Mouse (Mus musculus) myocyte (in vitro differentiated cells): Measurements from ENCODE around the gene Syf2. TPM values are rescaled to one million over a fixed set of nuclear protein-coding genes. Genes with fewer than 3 reads are reported as not detected.
"Not testable (repeated sequence)": the region's sequence is repeated elsewhere in the genome, so short reads cannot be mapped to it uniquely, and the experiment has no call there.

Experiments used
- H3K27me3 ChIP-seq: one replicate; pipeline ENCODE4 v1.6.1; 2011; ENCODE audit not compliant: control insufficient read depth, insufficient read depth, insufficient read length
- H3K36me3 ChIP-seq: one replicate; pipeline ENCODE4 v1.6.1; 2011; ENCODE audit not compliant: control insufficient read depth, insufficient read depth
- H3K4me2 ChIP-seq: one replicate; pipeline ENCODE4 v1.6.1; 2011; ENCODE audit warnings: low read depth, control low read depth
- H3K4me3 ChIP-seq: one replicate; pipeline ENCODE4 v1.5.1; 2011; ENCODE audit warnings: mild to moderate bottlenecking, control low read depth, moderate library complexity
- H3K79me2 ChIP-seq: one replicate; pipeline ENCODE4 v1.6.1; 2011; ENCODE audit not compliant: control insufficient read depth, insufficient read depth
- H3ac ChIP-seq: one replicate; pipeline ENCODE4 v1.6.1; 2011; ENCODE audit not compliant: control insufficient read depth, insufficient read length
- CEBPB ChIP-seq: IDR thresholded peaks from 2 replicates; pipeline ENCODE4 v1.6.1; 2011; ENCODE audit warnings: mild to moderate bottlenecking, moderate library complexity; ENCODE audit not compliant: poor library complexity, insufficient read depth, severe bottlenecking
- E2F4 ChIP-seq: IDR thresholded peaks from one replicate; pipeline ENCODE4 v1.6.1; 2011; ENCODE audit warnings: mild to moderate bottlenecking, control low read depth, moderate library complexity; ENCODE audit not compliant: insufficient read depth
- MAX ChIP-seq: IDR thresholded peaks from one replicate; pipeline ENCODE4 v1.6.1; 2011; ENCODE audit warnings: low read depth, mild to moderate bottlenecking, control low read depth
- MYOD1 ChIP-seq, 3 experiments: IDR thresholded peaks; one replicate each; pipeline ENCODE4 v1.6.1; 2011; ENCODE audit warnings: control low read depth in 2 of 3, low read depth in 2 of 3, mild to moderate bottlenecking in 2 of 3, moderate library complexity in 1 of 3; ENCODE audit not compliant: insufficient read length in 2 of 3, control insufficient read depth in 1 of 3
- MYOG ChIP-seq, 3 experiments: IDR thresholded peaks; one replicate each; pipeline ENCODE4 v1.6.1; 2011; ENCODE audit warnings: control low read depth in 2 of 3, low read depth in 2 of 3, mild to moderate bottlenecking in 2 of 3; ENCODE audit not compliant: insufficient read length in 2 of 3, control insufficient read depth in 1 of 3, insufficient read depth in 1 of 3
- POLR2A ChIP-seq: IDR thresholded peaks from one replicate; pipeline ENCODE4 v1.6.1; 2011; ENCODE audit warnings: low read depth, mild to moderate bottlenecking, control low read depth, moderate library complexity; ENCODE audit not compliant: insufficient read length
- POLR2AphosphoS2 ChIP-seq: IDR thresholded peaks from one replicate; pipeline ENCODE4 v1.6.1; 2011; ENCODE audit warnings: low read depth, control low read depth; ENCODE audit not compliant: insufficient read length
- REST ChIP-seq: IDR thresholded peaks from one replicate; pipeline ENCODE4 v1.6.1; 2011; ENCODE audit warnings: mild to moderate bottlenecking, control low read depth, moderate library complexity; ENCODE audit not compliant: insufficient read depth, insufficient read length
- SRF ChIP-seq: IDR thresholded peaks from one replicate; pipeline ENCODE4 v1.6.1; 2011; ENCODE audit warnings: low read depth; ENCODE audit not compliant: control insufficient read depth, insufficient read length
- TCF12 ChIP-seq: IDR thresholded peaks from one replicate; pipeline ENCODE4 v1.6.1; 2011; ENCODE audit warnings: mild to moderate bottlenecking, control low read depth; ENCODE audit not compliant: poor library complexity, insufficient read depth, severe bottlenecking
- TCF3 ChIP-seq: IDR thresholded peaks from one replicate; pipeline ENCODE4 v1.6.1; 2011; ENCODE audit warnings: low read depth, control low read depth; ENCODE audit not compliant: insufficient read length
- USF1 ChIP-seq: IDR thresholded peaks from one replicate; pipeline ENCODE4 v1.6.1; 2011; ENCODE audit warnings: low read depth, mild to moderate bottlenecking, control low read depth, moderate library complexity
- polyA plus RNA-seq: library from polyadenylated mRNA; unstranded; fragments of >200 nt; fragmentation: generic; extraction: Trizol; gene quantifications from one replicate; pipeline ENCODE4 v1.2.1, GENCODE M21; 2012; ENCODE audit warnings: missing spikeins

Syf2 gene
- polyA plus RNA-seq, 1 experiment = 67.8 TPM

- H3K27me3 ChIP-seq = no peaks in the 10 kb centered on the region
- no peaks in the 10 kb centered on the region for H3K79me2 ChIP-seq
- H3ac ChIP-seq = no peak overlapping the region
- H3K36me3 ChIP-seq = peaks cover 15% of the 10 kb centered on the region
- TF ChIP-seq SRF = no peak
- H3K4me3 ChIP-seq = no peak overlapping the region
- H3K4me2 ChIP-seq = no peak overlapping the region
Measured at GRCm38 (mm10) chr4:134897256-134897655, 33.4 kb upstream of the Syf2 start.

GRCm38 (mm10) chr4:134901126-134901525 lies 29.6 kb upstream of the Syf2 start:
- no peak overlapping the region for H3ac ChIP-seq
- H3K4me2 ChIP-seq = no peak overlapping the region
- H3K36me3 ChIP-seq = peaks cover 25% of the 10 kb centered on the region
- H3K27me3 ChIP-seq = no peaks in the 10 kb centered on the region
- no peak for TF ChIP-seq POLR2AphosphoS2
- no peak for TF ChIP-seq POLR2A
- TF ChIP-seq REST = no peak
- TF ChIP-seq E2F4 = no peak
- TF ChIP-seq CEBPB = no peak
- TF ChIP-seq MAX = no peak
- no peak for TF ChIP-seq TCF3
- TF ChIP-seq MYOD1 (IDR thresholded peaks at IDR 0.05; ENCODE audit: control insufficient read depth in 1 of 3, insufficient read length in 2 of 3, low read depth in 2 of 3) = no peak
- no peak for TF ChIP-seq USF1
- TF ChIP-seq TCF12 = no peak
- TF ChIP-seq SRF = no peak
- no peak for TF ChIP-seq MYOG (IDR thresholded peaks at IDR 0.05; ENCODE audit: control insufficient read depth in 1 of 3, insufficient read depth in 1 of 3, insufficient read length in 2 of 3, low read depth in 2 of 3)
- no peaks in the 10 kb centered on the region for H3K79me2 ChIP-seq
- H3K4me3 ChIP-seq = no peak overlapping the region

- no peak overlapping the region for H3K4me2 ChIP-seq
- no peaks in the 10 kb centered on the region for H3K27me3 ChIP-seq
- no peak overlapping the region for H3ac ChIP-seq
- H3K79me2 ChIP-seq = no peaks in the 10 kb centered on the region
- peaks cover 17% of the 10 kb centered on the region for H3K36me3 ChIP-seq
- no peak for TF ChIP-seq MYOD1 (IDR thresholded peaks at IDR 0.05; ENCODE audit: control insufficient read depth in 1 of 3, insufficient read length in 2 of 3, low read depth in 2 of 3)
- TF ChIP-seq POLR2A = no peak
- TF ChIP-seq POLR2AphosphoS2 = no peak
- TF ChIP-seq E2F4 = no peak
- TF ChIP-seq MYOG (IDR thresholded peaks at IDR 0.05; ENCODE audit: control insufficient read depth in 1 of 3, insufficient read depth in 1 of 3, insufficient read length in 2 of 3, low read depth in 2 of 3) = no peak
- no peak for TF ChIP-seq USF1
- no peak for TF ChIP-seq TCF12
- no peak for TF ChIP-seq SRF
- TF ChIP-seq CEBPB = no peak
- TF ChIP-seq REST = no peak
- H3K4me3 ChIP-seq = no peak overlapping the region
Measured at GRCm38 (mm10) chr4:134903046-134903445, 27.7 kb upstream of the Syf2 start.

- not testable (repeated sequence) for H3K27me3 ChIP-seq, H3ac ChIP-seq, H3K4me2 ChIP-seq, H3K4me3 ChIP-seq
- Histone ChIP-seq H3K79me2 (peaks cover 24% of the 10 kb centered on the region), H3K36me3 (peaks cover 23% of the 10 kb centered on the region)
Measured at GRCm38 (mm10) chr4:134911406-134911805, 19.3 kb upstream of the Syf2 start.

GRCm38 (mm10) chr4:134913413-134913812 lies 17.3 kb upstream of the Syf2 start:
- Histone ChIP-seq H3ac (no peak overlapping the region), H3K79me2 (peaks cover 24% of the 10 kb centered on the region), H3K4me2 (peak overlapping the region; percentile 95), H3K27me3 (no peaks in the 10 kb centered on the region), H3K36me3 (peaks cover 23% of the 10 kb centered on the region), H3K4me3 (peak overlapping the region; percentile 67)
- TF ChIP-seq MYOD1 (IDR thresholded peaks at IDR 0.05; ENCODE audit: control insufficient read depth in 1 of 3, insufficient read length in 2 of 3, low read depth in 2 of 3) = no peak
- no peak for TF ChIP-seq SRF
- no peak for TF ChIP-seq TCF12
- TF ChIP-seq USF1 = peak; percentile 14
- no peak for TF ChIP-seq POLR2AphosphoS2
- no peak for TF ChIP-seq REST
- no peak for TF ChIP-seq CEBPB
- no peak for TF ChIP-seq TCF3
